Mouse (Mus musculus) spleen, postnatal 36 days (tissue): ENCODE measurements around the gene Fhl1.

Experiments used
- DNase-seq, 2 experiments: peaks; one replicate each; pipeline ENCODE4 v3.0.0; 2022; ENCODE audit warnings: low spot score in 2 of 2, mixed read lengths in 1 of 2

The Fhl1 gene

DNA sequence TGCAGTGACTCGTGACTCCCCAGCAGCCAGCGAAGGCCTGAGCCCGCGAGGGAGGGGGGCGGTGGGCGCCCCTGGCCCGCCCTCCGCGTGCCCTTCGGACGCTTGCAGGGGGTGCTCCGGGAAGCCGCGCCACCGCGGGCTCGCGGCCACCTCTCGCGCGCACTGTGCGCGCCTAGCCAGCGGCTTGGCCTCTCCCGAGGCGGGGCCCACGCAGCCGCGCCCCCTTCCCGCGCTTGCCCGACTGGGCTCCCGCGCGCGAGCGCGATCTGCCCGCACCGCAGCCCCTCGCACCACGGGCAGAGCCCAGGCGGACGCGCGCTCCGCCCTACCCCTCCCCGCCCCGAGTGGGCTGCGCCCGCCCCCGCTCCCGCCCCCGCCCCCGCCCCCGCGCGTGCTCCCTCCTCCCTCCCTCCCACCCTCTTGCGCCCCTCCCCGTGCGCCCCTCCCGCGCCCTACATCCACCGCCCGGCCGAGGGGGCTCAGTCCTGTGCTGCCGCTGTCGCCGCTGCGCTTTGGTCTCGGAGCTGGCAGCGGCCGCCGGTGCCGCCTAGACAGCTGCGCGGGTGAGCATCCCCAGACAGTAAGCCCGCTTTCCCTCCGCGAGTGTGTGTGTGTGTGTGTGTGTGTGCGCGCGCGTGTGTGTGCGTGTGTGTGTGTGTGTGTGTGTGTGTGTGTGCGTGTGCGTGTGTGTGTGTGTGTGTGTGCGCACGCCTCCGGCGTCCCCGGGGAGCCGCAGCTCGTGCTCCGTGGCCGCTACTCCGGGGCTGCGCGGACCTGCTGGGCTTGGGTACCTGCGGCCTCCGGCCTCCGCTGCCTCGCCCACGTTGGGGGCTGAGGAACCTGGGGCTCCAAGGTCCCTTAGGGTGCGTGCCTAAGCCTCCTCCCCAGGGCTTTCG lies at the start of gene Fhl1:
Gene Fhl1 (plus strand): TSS at position 482 of the 896 bp plus-strand sequence.
- no peak for DNase-seq

DNA sequence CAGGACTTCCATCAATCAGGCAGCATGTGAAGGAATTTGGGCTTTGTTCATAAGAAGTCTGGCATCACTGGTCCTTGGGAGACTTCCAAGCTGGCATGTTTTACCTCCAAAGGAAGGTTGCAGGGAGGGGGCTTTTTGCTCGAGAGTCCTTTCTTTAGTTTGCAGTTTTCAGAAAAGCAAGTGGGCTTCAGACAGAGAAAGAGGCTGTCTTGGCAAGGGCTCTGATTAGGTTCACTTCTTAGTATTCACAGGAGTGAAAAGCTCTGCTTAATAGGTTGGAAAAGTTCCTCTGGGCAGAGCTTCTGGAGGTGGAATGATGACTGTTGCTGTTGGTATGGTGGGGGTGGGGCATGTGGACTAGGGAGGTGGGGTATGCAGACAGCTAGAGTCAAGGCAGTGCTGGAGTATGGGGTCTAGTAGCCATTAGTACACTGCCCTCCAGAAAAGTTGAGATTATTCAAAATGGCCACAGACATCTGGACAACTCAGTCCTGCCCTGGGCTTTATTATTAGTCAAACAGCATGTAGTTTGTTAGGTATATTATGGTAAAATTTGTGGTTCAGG lies 49.3 kb upstream of the Fhl1 start:
- DNase-seq = no peak

DNA sequence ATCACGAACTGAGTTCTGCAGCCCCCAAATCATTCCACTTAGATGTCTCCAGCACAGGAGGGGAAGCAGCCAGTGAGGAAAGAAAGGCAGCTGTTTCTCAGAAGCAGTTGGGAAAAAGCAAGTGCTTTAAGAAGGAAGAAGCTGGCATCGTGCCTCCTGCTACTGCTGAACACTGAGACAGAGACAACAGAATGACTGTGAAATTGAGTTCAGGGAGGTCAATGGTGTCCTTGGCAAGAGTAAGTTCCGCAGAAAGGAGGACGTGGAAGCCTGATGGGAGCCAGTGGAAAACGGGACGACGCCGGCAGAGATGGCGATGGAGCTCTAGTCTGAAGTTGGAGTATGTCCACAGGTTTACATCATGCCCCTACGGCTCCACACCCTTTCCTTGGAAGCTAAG lies 48.1 kb upstream of the Fhl1 start:
- DNase-seq = no peak

- no peak for DNase-seq
These were observed 39.0 kb upstream of the Fhl1 start for GRCm38 (mm10) chrX:56692554-56692953.

- no peak for DNase-seq
These were observed 37.0 kb upstream of the Fhl1 start for GRCm38 (mm10) chrX:56694539-56694938.

DNA sequence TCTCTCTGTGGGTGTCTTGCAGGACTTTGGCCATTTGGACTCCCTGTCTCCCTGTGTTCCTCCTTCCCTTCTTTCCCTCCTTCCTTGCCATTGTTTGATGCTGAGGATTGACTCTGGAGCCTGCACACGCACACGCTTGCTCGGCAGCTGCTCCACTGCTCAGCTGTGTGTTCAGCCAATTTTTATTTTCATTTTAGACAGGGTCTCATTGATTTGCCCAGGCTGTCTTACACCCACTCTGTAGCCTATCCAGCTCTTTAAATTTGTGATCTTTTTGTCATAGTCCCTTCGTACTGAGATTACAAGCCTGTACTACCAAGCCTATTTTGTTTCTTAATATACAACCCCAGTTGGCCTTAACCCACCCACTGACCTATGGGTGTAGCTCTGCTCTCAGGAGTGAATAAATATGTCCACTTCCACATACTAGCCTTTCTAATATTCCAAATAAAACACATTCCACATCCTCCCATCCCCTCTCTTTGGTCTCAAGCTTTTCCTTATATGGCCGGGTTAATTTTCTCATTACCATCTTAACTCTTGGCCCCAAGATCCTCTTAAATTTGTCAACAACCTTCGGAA lies 34.3 kb upstream of the Fhl1 start:
- DNase-seq = no peak

GRCm38 (mm10) chrX:56697886-56698285 lies 33.7 kb upstream of the Fhl1 start:
- DNase-seq = no peak

DNA sequence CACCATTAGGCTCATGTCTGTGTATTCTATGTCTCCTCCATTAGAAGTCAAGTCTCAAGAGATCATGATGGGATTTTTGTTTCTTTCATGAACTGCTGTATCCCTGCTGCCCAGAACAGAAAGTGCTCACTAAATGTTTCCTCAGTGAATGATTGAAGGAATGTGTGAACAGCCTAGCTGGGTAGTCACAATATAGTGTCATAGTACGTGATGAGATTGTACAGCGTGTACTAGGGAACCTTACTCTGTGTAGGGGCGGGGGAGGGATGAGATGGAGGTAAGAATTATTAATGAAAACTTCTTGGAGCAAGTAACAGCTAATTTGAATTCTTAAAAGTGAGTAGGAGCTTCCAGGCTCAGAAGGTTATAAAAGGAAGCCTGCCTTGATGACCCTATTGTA lies 30.3 kb upstream of the Fhl1 start:
- DNase-seq = no peak

DNA sequence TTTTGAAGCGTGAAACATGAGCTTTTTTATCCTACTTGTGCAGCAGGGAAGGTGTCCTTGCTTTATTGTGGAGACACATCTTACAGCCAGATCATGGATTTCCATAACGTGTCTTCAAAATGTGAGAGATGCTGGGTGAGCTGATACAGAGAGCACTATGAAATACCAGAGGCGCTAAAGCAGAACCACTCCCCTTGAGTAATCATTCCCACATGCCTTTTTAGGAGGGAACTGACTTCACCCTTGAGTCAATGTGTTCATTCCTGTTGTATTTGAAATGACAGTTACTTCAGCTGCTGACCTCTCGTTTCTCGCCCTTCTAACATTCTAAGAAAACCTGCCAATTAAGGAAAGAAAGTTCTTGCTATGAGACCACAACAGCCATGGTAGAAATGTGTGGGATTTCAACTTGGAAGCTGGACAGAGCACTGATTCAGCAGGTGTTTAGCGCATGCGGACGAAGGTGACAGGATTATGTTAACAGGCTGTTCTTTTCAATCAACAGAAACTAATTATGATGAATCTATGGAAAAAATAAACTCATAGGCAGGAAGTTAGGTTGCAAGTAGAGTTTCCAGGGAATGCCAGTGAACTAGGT lies 27.5 kb upstream of the Fhl1 start:
- no peak for DNase-seq

- DNase-seq = no peak
These were observed 22.8 kb upstream of the Fhl1 start for GRCm38 (mm10) chrX:56708592-56709370.

DNA sequence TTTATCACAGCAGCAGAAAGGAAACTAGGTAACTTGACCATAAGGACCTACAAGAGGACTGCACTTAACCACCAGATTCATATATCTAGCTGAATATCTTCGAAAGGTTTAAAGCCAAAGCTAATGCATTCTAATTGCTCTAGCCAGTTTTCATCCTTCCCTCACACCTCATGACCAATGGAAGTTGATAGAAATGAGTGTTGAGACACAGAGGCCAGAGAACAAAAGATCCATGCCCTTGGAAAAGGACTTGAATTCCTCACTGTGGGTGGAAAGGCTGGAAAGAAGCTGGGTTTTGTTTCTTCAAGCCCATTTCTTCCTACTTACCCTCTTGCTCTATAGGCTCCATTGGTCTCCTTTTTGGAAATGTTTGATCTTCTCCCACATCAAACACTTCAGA lies 21.1 kb upstream of the Fhl1 start:
- DNase-seq = no peak

DNA sequence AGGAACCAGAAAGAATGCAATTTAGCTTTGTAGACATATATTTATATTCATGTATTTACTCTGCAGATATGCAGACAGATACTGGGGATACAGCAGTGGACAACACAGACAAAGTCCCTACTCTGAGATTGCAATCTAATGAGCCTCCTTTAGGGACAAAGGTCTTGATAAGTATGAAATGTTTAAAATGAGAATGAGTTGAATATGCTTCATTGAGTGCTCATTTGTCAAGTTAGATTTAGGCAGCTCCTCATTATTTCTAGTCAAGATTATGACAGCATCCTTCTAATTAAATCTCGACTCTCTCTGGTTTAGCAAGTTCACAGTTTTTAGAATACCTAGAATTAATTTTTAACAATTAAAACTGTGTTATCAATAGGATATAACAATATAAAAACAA lies 18.9 kb upstream of the Fhl1 start:
- DNase-seq = no peak

GRCm38 (mm10) chrX:56722559-56722958 lies 9.0 kb upstream of the Fhl1 start:
- no peak for DNase-seq

GRCm38 (mm10) chrX:56728507-56728906 lies 3.1 kb upstream of the Fhl1 start:
- no peak for DNase-seq

- no peak for DNase-seq
These were observed 720 bp upstream of the Fhl1 start for GRCm38 (mm10) chrX:56730828-56731305.

- no peak for DNase-seq
These were observed 814 bp downstream of the Fhl1 start for GRCm38 (mm10) chrX:56732401-56732800.

GRCm38 (mm10) chrX:56734436-56734835 lies 2.8 kb downstream of the Fhl1 start:
- no peak for DNase-seq

GRCm38 (mm10) chrX:56736226-56736625 lies 4.6 kb downstream of the Fhl1 start:
- DNase-seq = no peak

DNA sequence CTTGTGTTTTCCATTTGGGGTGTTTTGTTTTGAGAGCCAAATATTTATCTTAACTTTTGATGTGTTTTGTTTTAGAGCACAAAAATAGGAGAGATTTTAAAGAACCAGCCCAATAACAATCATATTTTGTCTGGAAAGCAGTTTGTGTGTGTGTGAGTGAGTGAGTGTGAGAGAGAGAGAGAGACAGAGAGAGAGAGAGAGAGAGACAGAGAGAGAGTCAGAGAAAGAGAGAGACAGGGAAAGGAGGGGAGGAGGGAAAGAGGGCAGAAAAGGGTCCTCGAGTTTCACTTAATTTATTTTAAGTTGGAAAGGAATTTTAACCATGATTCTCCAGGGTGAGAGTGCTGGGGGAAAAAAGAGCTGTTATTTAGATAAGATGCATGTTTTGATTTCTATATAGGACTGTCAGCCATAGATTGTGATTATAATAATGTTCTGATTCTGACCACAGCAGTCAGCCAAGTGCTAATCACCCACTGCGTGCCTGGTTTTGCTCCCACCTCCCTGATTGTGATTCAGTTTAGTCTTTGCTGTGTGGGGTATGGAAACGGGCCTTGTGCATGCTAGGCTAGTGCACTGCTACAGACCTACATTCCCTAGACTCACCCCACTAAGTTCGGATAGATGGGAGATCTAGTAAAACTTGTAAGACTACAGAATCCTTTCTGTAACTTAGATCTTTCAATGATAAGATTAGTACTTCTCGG lies 6.4 kb downstream of the Fhl1 start:
- DNase-seq = no peak

DNA sequence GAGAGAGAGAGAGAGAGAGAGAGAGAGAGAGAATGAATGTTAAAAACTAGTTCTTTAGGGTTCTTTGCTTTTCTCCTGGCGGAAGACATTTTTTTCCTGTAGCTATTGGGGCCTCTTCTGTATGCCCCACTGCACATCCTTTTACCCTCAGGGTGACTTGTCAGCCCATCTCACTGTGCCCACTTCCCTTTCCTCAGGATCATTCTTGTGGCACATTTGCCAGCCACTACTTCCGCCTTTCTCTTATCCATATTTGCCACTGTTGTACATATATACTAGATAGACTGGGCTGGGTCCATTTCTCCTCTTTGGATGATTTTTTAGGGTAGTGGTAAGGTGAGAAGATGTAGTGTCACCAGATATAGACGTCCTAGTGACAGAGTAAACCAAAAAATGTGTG lies 9.8 kb downstream of the Fhl1 start:
- DNase-seq = peak in 1 of 2 experiments; percentile 15

GRCm38 (mm10) chrX:56751536-56751935 lies 19.9 kb downstream of the Fhl1 start:
- DNase-seq = no peak
